Mouse (Mus musculus) MEL (cell line): ENCODE data around the gene Gm45716.

Experiments
- BHLHE40 ChIP-seq: IDR thresholded peaks from 2 replicates; pipeline ENCODE4 v1.6.1; 2012; ENCODE audit warnings: low read depth, mild to moderate bottlenecking, inconsistent platforms, low read length, improper control_type of control experiment, borderline replicate concordance
- CTCF ChIP-seq, 3 experiments: IDR thresholded peaks in 2 of 3; conservative IDR thresholded peaks in 1 of 3; 2 replicates each; pipeline ENCODE4 v1.5.1; 2011 to 2012; ENCODE audit warnings: low read length in 3 of 3, low read depth in 2 of 3, mild to moderate bottlenecking in 2 of 3, improper control_type of control experiment in 1 of 3, inconsistent platforms in 1 of 3, mixed read lengths in 1 of 3, moderate library complexity in 1 of 3; ENCODE audit not compliant: control insufficient read depth in 1 of 3, insufficient read depth in 1 of 3, poor library complexity in 1 of 3, severe bottlenecking in 1 of 3
- MAZ ChIP-seq: IDR thresholded peaks from 2 replicates; pipeline ENCODE4 v1.6.1; 2012; ENCODE audit warnings: low read depth, mild to moderate bottlenecking, inconsistent platforms, low read length, improper control_type of control experiment
- MYC ChIP-seq: IDR thresholded peaks from 2 replicates; pipeline ENCODE4 v1.6.1; 2011; ENCODE audit warnings: low read depth, mild to moderate bottlenecking, low read length, improper control_type of control experiment, moderate library complexity
- POLR2A ChIP-seq, 2 experiments: IDR thresholded peaks; 2 replicates each; pipeline ENCODE4 v1.6.1; 2011 to 2012; ENCODE audit warnings: low read length in 2 of 2, mild to moderate bottlenecking in 2 of 2, control low read depth in 1 of 2, improper control_type of control experiment in 1 of 2, low read depth in 1 of 2, moderate library complexity in 1 of 2; ENCODE audit not compliant: control insufficient read depth in 1 of 2, insufficient read depth in 1 of 2, poor library complexity in 1 of 2
- RCOR1 ChIP-seq: IDR thresholded peaks from 2 replicates; pipeline ENCODE4 v1.6.1; 2012; ENCODE audit warnings: low read depth, mild to moderate bottlenecking, inconsistent platforms, low read length, improper control_type of control experiment
- TAL1 ChIP-seq: IDR thresholded peaks from 2 replicates; pipeline ENCODE4 v1.6.1; 2012; ENCODE audit warnings: mild to moderate bottlenecking, inconsistent platforms, low read length, moderate library complexity, mixed read lengths
- USF1 ChIP-seq: IDR thresholded peaks from 2 replicates; pipeline ENCODE4 v1.6.1; 2014; ENCODE audit warnings: low read depth, mild to moderate bottlenecking, inconsistent platforms, low read length, improper control_type of control experiment, moderate library complexity

- TF ChIP-seq POLR2A (IDR thresholded peaks at IDR 0.05; ENCODE audit: control insufficient read depth in 1 of 2, insufficient read depth in 1 of 2, low read depth in 1 of 2, low read length in 2 of 2, poor library complexity in 1 of 2), result no peak
- no peak for TF ChIP-seq USF1
- TF ChIP-seq CTCF (IDR thresholded peaks at IDR 0.05 in 2 of 3, conservative IDR thresholded peaks at IDR 0.05 in 1 of 3; ENCODE audit: control insufficient read depth in 1 of 3, insufficient read depth in 1 of 3, low read depth in 2 of 3, low read length in 3 of 3, poor library complexity in 1 of 3, severe bottlenecking in 1 of 3), result no peak
- no peak for TF ChIP-seq TAL1
- TF ChIP-seq MYC, result no peak
- TF ChIP-seq BHLHE40, result no peak
- TF ChIP-seq RCOR1, result no peak
- no peak for TF ChIP-seq MAZ
These were observed 43.2 kb downstream of the Gm45716 start for GRCm38 (mm10) chr11:90230671-90231070.
